Mouse (Mus musculus): ENCODE measurements around the gene Ppp1r12a.

Gene Ppp1r12a

DNA sequence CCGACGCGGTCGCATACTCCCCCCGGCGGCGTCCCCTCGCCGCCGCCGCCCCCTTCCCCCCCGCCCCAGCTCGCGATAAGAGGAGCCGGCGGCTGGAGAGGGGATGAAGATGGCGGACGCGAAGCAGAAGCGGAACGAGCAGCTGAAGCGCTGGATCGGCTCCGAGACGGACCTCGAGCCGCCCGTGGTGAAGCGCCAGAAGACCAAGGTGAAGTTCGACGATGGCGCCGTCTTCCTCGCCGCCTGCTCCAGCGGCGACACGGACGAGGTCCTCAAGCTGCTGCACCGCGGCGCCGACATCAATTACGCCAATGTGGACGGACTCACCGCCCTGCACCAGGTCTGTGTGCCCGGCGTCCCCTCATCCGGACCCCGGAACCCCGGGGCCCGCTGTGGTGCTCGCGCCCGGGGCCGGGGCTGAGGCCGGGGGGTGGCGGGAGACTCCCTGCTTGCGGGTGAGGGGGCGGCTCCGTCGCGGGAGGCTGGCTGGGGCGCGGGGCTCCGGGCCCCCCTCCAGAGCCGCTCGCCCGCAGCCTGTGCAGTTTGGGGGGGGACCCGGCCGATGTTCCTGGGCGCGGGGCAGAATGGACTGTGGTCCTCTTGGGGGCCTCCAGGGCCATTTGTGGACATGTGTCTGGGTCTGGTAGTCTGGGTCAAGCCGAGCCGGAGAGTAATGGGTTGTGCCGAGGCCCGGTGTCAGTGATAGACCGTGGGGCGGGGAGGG lies 466 bp downstream of the Ppp1r12a start:
- DNase-seq (ENCODE audit: extremely low read depth, low read depth), result no peak

DNA sequence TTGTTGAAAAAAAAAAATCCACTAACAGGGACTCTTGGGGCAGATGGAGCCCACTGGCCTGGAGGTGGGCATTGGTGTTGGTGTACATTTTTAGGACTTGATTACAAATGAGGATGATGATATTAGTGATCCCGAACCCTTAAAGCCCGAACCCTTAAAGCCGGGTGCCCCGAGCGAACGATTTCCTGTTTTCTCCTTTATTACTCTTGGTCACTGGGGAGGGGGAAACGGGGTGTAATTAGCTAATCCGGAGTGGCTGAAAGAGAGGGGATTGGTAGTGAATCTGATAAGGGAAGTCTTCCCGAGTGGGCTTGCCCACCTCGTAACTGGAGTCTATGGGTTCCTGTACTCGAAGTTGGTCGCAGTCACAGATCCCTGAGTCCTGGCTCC lies 1.0 kb downstream of the Ppp1r12a start:
- no peak for DNase-seq (ENCODE audit: extremely low read depth, low read depth)

GRCm38 (mm10) chr10:108163451-108163850 lies 1.5 kb downstream of the Ppp1r12a start:
- no peak for DNase-seq (ENCODE audit: extremely low read depth, low read depth)

DNA sequence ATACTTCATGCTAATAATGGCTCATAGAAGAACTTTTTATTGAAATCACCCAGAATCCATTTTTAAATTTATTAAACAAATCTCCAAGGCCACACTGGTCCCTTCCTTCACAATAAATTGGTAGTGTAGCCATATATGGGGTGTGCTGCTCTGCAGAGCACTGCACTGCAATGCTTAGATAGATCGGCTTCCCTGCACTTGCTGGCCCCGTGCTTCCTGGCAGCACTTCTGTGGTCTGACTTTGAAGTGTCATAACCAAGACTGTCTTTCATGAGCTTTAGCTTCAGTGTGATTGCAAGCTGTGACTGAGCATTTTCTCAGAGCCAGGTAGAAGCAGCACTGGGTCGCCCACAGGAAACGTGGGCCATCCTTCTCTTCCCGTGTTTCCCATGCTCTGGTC lies 5.8 kb downstream of the Ppp1r12a start:
- DNase-seq (ENCODE audit: extremely low read depth, low read depth), result no peak

GRCm38 (mm10) chr10:108170818-108171217 lies 8.8 kb downstream of the Ppp1r12a start:
- DNase-seq (ENCODE audit: extremely low read depth, low read depth), result no peak

DNA sequence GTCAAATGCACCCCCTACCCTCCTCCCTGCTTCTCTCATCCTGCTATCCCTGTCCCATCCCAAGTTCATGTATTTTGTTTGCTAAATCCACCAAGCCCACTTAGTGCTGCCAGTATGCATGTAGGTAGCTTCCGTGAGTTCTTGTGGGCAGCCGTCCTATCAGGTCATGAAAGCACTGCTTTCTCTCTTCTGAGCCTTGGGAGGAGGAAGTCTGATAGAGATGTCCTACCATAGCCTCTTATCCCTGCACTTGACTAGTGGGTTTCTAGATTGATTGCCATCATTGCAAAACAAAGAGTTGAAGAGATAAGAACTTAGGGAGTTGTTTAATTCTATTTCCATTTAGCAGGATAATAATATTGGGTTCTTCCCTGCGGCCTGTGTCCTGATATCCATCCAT lies 9.6 kb downstream of the Ppp1r12a start:
- no peak for DNase-seq (ENCODE audit: extremely low read depth, low read depth)

DNA sequence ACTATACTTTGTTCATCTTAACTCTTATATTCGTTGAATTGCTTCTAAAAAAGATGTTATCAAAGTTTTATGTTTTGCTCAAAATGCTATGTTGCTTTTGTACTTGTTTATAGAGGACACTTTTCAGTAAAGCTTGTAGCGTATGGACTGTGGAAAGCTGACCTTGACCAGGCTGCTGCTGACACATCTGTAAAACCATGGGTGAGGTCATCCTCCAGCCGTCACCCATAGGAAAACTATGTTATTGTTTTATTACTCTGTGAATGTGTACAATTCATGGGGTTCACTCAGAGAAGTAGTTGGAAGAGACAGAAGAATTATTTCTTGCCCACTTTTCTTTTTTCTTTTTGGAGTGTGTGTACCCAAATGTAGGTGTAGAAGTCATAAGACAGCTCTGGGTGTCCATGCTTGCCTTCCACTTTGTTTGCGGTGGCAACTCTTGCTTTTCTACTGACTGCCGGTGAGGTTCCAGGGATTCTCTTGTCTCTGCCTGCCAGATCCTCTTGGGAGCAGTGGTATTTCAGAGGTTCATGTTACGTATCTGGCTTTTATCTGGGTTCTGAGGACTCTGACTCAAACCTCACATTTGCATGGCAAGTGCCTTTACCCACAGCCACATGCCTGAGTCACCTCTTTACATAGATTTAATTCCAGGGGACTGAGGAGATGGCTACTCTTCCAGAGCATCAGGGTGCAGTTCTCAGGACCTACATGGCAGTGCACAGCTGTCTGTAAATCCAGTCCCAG lies 11.0 kb downstream of the Ppp1r12a start:
- no peak for DNase-seq (ENCODE audit: extremely low read depth, low read depth)

- DNase-seq (ENCODE audit: extremely low read depth, low read depth), result no peak
Observed at GRCm38 (mm10) chr10:108174107-108174506, 12.1 kb downstream of the Ppp1r12a start.

- DNase-seq (ENCODE audit: extremely low read depth, low read depth), result no peak
Observed at GRCm38 (mm10) chr10:108175885-108176284, 13.9 kb downstream of the Ppp1r12a start.

DNA sequence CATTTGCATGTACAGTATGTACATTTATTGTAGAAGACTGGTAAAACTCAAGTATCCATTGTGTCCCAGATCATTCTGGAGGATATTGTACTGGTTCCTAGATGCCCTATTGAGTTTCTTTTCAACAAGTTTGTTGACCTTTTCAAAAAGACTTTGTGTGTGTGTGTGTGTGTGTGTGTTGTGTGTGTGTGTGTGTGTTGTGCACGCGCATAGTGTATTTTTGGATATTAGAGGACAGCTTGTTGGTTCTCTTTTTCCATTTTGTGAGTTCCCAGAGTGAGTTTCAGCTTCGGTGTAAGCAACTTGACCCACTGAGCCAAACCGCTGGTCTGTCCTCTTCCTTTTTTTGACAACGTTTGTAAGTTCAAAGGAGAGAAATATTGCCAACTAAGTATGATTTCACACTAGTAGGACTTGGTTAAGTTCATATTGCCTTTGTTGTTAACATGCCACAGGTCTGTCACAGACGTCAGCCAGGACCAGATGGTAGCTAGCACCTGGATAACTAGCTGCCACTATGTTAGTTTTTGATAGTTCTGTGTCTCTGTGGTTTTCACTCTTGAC lies 16.4 kb downstream of the Ppp1r12a start:
- DNase-seq (ENCODE audit: extremely low read depth, low read depth), result no peak

GRCm38 (mm10) chr10:108179404-108179803 lies 17.4 kb downstream of the Ppp1r12a start:
- no peak for DNase-seq (ENCODE audit: extremely low read depth, low read depth)

DNA sequence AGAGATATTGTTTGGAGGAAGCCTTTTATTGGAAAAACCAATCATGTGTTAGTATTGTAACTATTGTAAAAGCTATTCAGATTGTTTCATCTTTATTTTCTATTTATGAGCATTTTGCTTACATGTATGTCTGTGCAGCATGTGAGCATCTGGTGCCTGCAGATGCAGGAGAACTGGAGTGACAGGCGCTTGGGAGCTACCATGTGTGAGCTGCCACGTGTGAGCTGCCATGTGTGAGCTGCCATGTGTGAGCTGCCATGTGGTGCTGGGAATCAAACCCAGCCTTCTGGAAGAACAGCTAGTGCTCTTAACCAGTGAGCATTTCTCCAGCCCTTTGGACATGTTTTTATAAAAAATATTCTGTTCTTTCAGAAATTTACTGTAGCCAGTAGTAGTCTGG lies 18.3 kb downstream of the Ppp1r12a start:
- no peak for DNase-seq (ENCODE audit: extremely low read depth, low read depth)

DNA sequence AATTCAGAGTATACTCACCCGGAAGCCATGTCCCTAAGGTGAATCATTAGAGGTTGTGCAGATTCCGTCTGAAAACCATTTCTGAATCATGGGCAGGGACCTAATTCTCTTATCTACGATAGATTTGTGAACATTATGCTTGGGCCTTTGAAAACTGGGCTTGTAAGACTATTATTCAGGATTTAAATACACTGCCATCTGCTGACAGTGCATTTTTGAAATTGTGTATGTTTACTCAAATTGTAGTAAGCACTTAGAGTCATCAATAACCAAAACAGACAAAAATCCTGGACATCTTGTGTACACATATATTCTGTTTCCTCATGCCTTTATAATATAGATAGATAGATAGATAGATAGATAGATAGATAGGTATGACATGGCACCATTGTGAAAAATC lies 19.9 kb downstream of the Ppp1r12a start:
- DNase-seq (ENCODE audit: extremely low read depth, low read depth), result no peak

- no peak for DNase-seq (ENCODE audit: extremely low read depth, low read depth)
Observed at GRCm38 (mm10) chr10:108182386-108182785, 20.4 kb downstream of the Ppp1r12a start.

- no peak for DNase-seq (ENCODE audit: extremely low read depth, low read depth)
Observed at GRCm38 (mm10) chr10:108184763-108185162, 22.8 kb downstream of the Ppp1r12a start.

GRCm38 (mm10) chr10:108185265-108185664 lies 23.3 kb downstream of the Ppp1r12a start:
- DNase-seq (ENCODE audit: extremely low read depth, low read depth), result no peak

DNA sequence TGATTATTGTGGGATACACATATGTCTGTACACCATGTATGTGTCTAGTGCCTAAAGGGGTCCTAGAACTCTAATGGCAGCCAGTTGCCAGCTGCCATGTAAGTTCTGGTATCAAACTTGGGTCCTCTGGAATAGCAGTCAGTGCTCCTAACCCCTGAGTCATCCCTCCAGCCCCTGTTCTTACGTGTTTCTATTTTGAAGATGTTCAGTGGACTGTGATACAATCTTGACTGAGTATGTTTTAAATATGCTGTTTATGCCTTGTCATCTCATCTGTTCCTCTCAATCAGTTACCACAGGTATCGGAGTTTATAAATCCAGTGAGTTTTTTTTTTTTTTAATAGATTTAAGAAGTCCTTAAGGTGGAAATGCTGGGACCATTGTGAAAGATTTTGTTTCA lies 27.3 kb downstream of the Ppp1r12a start:
- no peak for DNase-seq (ENCODE audit: extremely low read depth, low read depth)

- no peak for DNase-seq (ENCODE audit: extremely low read depth, low read depth)
Observed at GRCm38 (mm10) chr10:108189986-108190385, 28.0 kb downstream of the Ppp1r12a start.

DNA sequence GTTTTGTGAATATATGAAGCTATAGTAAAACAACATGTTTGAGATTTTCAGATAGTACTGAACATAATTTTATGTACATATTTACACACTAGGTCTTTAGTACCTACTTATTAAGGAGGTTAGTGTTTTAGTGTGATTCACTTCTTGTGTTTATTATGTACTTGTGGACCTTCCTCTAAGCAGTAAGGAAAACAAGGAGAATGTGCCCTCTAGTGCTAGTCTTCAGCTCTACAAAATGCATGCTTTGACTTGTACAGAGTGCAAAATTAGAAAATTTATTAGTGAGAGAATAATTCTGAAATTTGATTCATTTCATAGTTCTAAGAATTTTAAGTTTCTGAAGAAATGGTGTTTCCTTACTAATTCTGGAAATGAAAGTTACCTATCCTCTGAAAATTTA lies 28.6 kb downstream of the Ppp1r12a start:
- no peak for DNase-seq (ENCODE audit: extremely low read depth, low read depth)

- DNase-seq (ENCODE audit: extremely low read depth, low read depth), result peak; percentile 87
Observed at GRCm38 (mm10) chr10:108191381-108191787, 29.4 kb downstream of the Ppp1r12a start.

DNA sequence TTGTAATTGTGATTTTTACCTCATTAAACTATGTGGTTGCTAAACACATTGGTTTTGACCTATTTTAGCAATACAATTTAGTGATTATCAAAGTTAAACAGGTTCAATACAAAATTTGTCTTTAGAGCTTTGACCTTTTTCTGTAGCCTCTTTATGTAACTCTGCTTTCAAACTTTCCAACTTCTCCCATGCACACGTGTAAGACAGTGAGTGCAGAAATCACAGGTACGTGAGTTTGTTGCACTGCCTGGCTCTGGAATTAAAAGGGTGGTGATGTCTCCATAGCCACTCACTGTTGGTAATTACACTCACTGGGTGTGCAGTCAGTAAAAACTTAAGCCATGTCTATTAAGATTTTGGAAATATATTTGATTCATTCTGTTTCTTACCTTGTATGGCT lies 30.3 kb downstream of the Ppp1r12a start:
- no peak for DNase-seq (ENCODE audit: extremely low read depth, low read depth)

GRCm38 (mm10) chr10:108196124-108196523 lies 34.1 kb downstream of the Ppp1r12a start:
- no peak for DNase-seq (ENCODE audit: extremely low read depth, low read depth)

GRCm38 (mm10) chr10:108197498-108197897 lies 35.5 kb downstream of the Ppp1r12a start:
- DNase-seq (ENCODE audit: extremely low read depth, low read depth), result no peak

All from MEL-GATA-1-ER (cell line).